Mouse (Mus musculus) NIH3T3 (cell line): ENCODE results near the gene Zfp239.

ENCODE experiments used
- DNase-seq: peaks from one replicate; pipeline ENCODE4 v3.0.0-alpha.2; 2012; ENCODE audit warnings: low read depth

The Zfp239 gene

GRCm38 (mm10) chr6:117879408-117880115 lies 17.7 kb downstream of the Zfp239 start:
- peak; percentile 100 for DNase-seq

- peak; percentile 64 for DNase-seq
Measured at GRCm38 (mm10) chr6:117880394-117880838, 18.5 kb downstream of the Zfp239 start.

GRCm38 (mm10) chr6:117881229-117881628 lies 19.3 kb downstream of the Zfp239 start:
- DNase-seq = no peak

GRCm38 (mm10) chr6:117881997-117882396 lies 20.1 kb downstream of the Zfp239 start:
- no peak for DNase-seq

- DNase-seq = no peak
Measured at GRCm38 (mm10) chr6:117885943-117886342, 24.0 kb downstream of the Zfp239 start.

- no peak for DNase-seq
Measured at GRCm38 (mm10) chr6:117888032-117888431, 26.1 kb downstream of the Zfp239 start.

GRCm38 (mm10) chr6:117888642-117889096 lies 26.8 kb downstream of the Zfp239 start:
- no peak for DNase-seq

GRCm38 (mm10) chr6:117890257-117890656 lies 28.4 kb downstream of the Zfp239 start:
- DNase-seq = no peak

GRCm38 (mm10) chr6:117891369-117892160 lies 29.7 kb downstream of the Zfp239 start:
- no peak for DNase-seq

GRCm38 (mm10) chr6:117892386-117892785 lies 30.5 kb downstream of the Zfp239 start:
- DNase-seq = no peak

- DNase-seq = no peak
Measured at GRCm38 (mm10) chr6:117893435-117893834, 31.5 kb downstream of the Zfp239 start.

- no peak for DNase-seq
Measured at GRCm38 (mm10) chr6:117897800-117898199, 35.9 kb downstream of the Zfp239 start.

GRCm38 (mm10) chr6:117900126-117901080 lies 38.5 kb downstream of the Zfp239 start, which contains the start of gene Hnrnpf:
Gene Hnrnpf (plus strand): TSS chr6:117900324.
- peak; percentile 86 for DNase-seq

- no peak for DNase-seq
Measured at GRCm38 (mm10) chr6:117901510-117902402, 39.9 kb downstream of the Zfp239 start.

GRCm38 (mm10) chr6:117902556-117902955 lies 40.7 kb downstream of the Zfp239 start:
- DNase-seq = no peak

- DNase-seq = no peak
Measured at GRCm38 (mm10) chr6:117903836-117904235, 41.9 kb downstream of the Zfp239 start.

- DNase-seq = no peak
Measured at GRCm38 (mm10) chr6:117905260-117905930, 43.5 kb downstream of the Zfp239 start.

- DNase-seq = peak; percentile 85
Measured at GRCm38 (mm10) chr6:117906015-117906531, 44.2 kb downstream of the Zfp239 start.

GRCm38 (mm10) chr6:117906590-117907271 lies 44.8 kb downstream of the Zfp239 start:
- peak; percentile 100 for DNase-seq
